In genomic region chr9:98340427-98340826, GRCm38 (mm10) we compare ENCODE assay signal across 21 mouse cellular contexts. TPM values are rescaled to one million over a fixed set of nuclear protein-coding genes. Genes with fewer than 3 reads are reported as not detected.
DNase-seq lines count a peak whose midpoint lies in the region; ATAC-seq and TF ChIP-seq lines count a peak whose summit lies in the region.
"Had no signal": no experiment of that assay in that cellular context is flagged by ENCODE, and none has a peak within 500 bp of the region (broad histone marks: within the 10 kb centered on the region; RNA-seq: fewer than 3 reads in every experiment).

No protein-coding gene starts in this region.

- DNase-seq in heart, adult 18-20 months: no peak
- peak; percentile 21 to 24 for DNase-seq in kidney, adult 8-10 months
- peak; percentile 25 for DNase-seq in kidney, postnatal 0 days (ENCODE audit: low spot score)
- DNase-seq in kidney, postnatal 36 days: peak; percentile 34 to 46
- no peak for DNase-seq in spleen, adult 12 weeks (ENCODE audit: low spot score)
- no peak for DNase-seq in liver, embryonic 11.5 days (ENCODE audit: low spot score)
- DNase-seq: adrenal gland, postnatal 10 days; B cell, adult 2 months; cerebellum, adult 11-12 months; cerebellum, adult 9-10 months; cerebellum, postnatal 36 days; heart, adult 2 months had no signal

- no peaks in the 10 kb centered on the region for H3K9me3 ChIP-seq in heart, embryonic 15.5 days (replicated peaks)
- H3K9me3 ChIP-seq in kidney, postnatal 0 days (replicated peaks; ENCODE audit: low read length): no peaks in the 10 kb centered on the region
- H3K9me3 ChIP-seq in liver, embryonic 11.5 days (ENCODE audit: control insufficient read depth, low read length): no peaks in the 10 kb centered on the region
- H3K9me3 ChIP-seq: embryonic facial prominence, embryonic 13.5 days; forebrain, embryonic 10.5 days; G1E; hindbrain, embryonic 10.5 days had no signal

- no peak overlapping the region for H3K27ac ChIP-seq in heart, embryonic 15.5 days
- peak overlapping the region; percentile 19; the same call in 1 of the 2 replicates for H3K27ac ChIP-seq in kidney, postnatal 0 days
- H3K27ac ChIP-seq in liver, embryonic 11.5 days (ENCODE audit: low read depth, low read length): no peak overlapping the region
- H3K27ac ChIP-seq: embryonic facial prominence, embryonic 13.5 days; forebrain, embryonic 10.5 days; heart, adult 2 months; hindbrain, embryonic 10.5 days; hindbrain, embryonic 14.5 days had no signal

- no peak overlapping the region for H3K9ac ChIP-seq in heart, embryonic 15.5 days
- H3K9ac ChIP-seq in kidney, postnatal 0 days (ENCODE audit: low read depth, low read length): no peak overlapping the region
- H3K9ac ChIP-seq in liver, embryonic 11.5 days (ENCODE audit: low read depth, low read length): no peak overlapping the region
- H3K9ac ChIP-seq: embryonic facial prominence, embryonic 13.5 days; hindbrain, embryonic 14.5 days had no signal

- H3K4me1 ChIP-seq in heart, embryonic 15.5 days (replicated peaks): 0 out of 2 replicates have a peak, but pooled peaks cover 4% of the 10 kb centered on the region
- no peaks in the 10 kb centered on the region for H3K4me1 ChIP-seq in kidney, postnatal 0 days (replicated peaks; ENCODE audit: insufficient read depth, low read length)
- no peaks in the 10 kb centered on the region for H3K4me1 ChIP-seq in liver, embryonic 11.5 days (replicated peaks; ENCODE audit: control insufficient read depth, insufficient read depth, low read length)

- ATAC-seq in heart, embryonic 15.5 days (replicated peaks; ENCODE audit: insufficient number of reproducible peaks, insufficient read depth, low FRiP score, low read depth): 0 out of 2 replicates have a peak, but pooled peaks have one; percentile 10
- ATAC-seq in kidney, postnatal 0 days (replicated peaks; ENCODE audit: low FRiP score, low read depth): peak; percentile 75
- no peak for ATAC-seq in liver, embryonic 11.5 days (replicated peaks; ENCODE audit: low FRiP score)
- ATAC-seq: CD4-positive, CD25-positive, alpha-beta regulatory T cell, adult 4 months; forebrain, embryonic 14.5 days had no signal

- no peaks in the 10 kb centered on the region for H3K36me3 ChIP-seq in heart, embryonic 15.5 days
- H3K36me3 ChIP-seq in kidney, postnatal 0 days (ENCODE audit: insufficient read depth, low read length): no peaks in the 10 kb centered on the region
- 0 out of 2 replicates have a peak, but pooled peaks cover 2% of the 10 kb centered on the region for H3K36me3 ChIP-seq in liver, embryonic 11.5 days (ENCODE audit: control insufficient read depth, insufficient read depth, low read length)
- H3K36me3 ChIP-seq: embryonic facial prominence, embryonic 13.5 days; forebrain, embryonic 10.5 days; hindbrain, embryonic 10.5 days had no signal

- no peaks in the 10 kb centered on the region for H3K27me3 ChIP-seq in heart, embryonic 15.5 days
- no peaks in the 10 kb centered on the region for H3K27me3 ChIP-seq in kidney, postnatal 0 days (ENCODE audit: insufficient read depth, low read length)
- no peaks in the 10 kb centered on the region for H3K27me3 ChIP-seq in liver, embryonic 11.5 days (replicated peaks; ENCODE audit: control insufficient read depth, insufficient read depth, low read length)
- H3K27me3 ChIP-seq: embryonic facial prominence, embryonic 13.5 days had no signal

- TF ChIP-seq CTCF in kidney, postnatal 0 days (IDR thresholded peaks at IDR 0.05; ENCODE audit: low read depth): no peak

- H3K4me2 ChIP-seq in heart, embryonic 15.5 days: no peak overlapping the region
- no peak overlapping the region for H3K4me2 ChIP-seq in kidney, postnatal 0 days (ENCODE audit: low read length)
- H3K4me2 ChIP-seq in liver, embryonic 11.5 days: no peak overlapping the region
- H3K4me2 ChIP-seq: embryonic facial prominence, embryonic 13.5 days; heart, embryonic 11.5 days; hindbrain, embryonic 14.5 days had no signal

- H3K4me3 ChIP-seq in heart, embryonic 15.5 days: no peak overlapping the region
- no peak overlapping the region for H3K4me3 ChIP-seq in kidney, postnatal 0 days (replicated peaks; ENCODE audit: low read depth, low read length)
- no peak overlapping the region for H3K4me3 ChIP-seq in liver, embryonic 11.5 days (ENCODE audit: low read depth, low read length)
- H3K4me3 ChIP-seq: embryonic facial prominence, embryonic 13.5 days; forebrain, embryonic 10.5 days; heart, adult 2 months; hindbrain, embryonic 10.5 days had no signal

- WGBS in heart, embryonic 15.5 days: 66% methylated on average over 4 of the region's 4 CpGs
- WGBS in kidney, postnatal 0 days: 54% methylated on average over 4 of the region's 4 CpGs
- WGBS in liver, embryonic 11.5 days: 75% methylated on average over 4 of the region's 4 CpGs

RNA-seq across cellular contexts. Expression of gene Nmnat3, which starts 53.2 kb away (rescaled TPM):
- 10.2 and 12.5 TPM in 2 replicates for polyA plus RNA-seq in heart, embryonic 15.5 days (2015; fragmentation: Nextera tagmentation; extraction: Ambion mirVana)
- total RNA-seq in heart, adult 18-20 months (2021): 10 to 100 TPM; 19.5 to 19.6 TPM
- 15.1 and 15.6 TPM in 2 replicates for polyA plus RNA-seq in kidney, postnatal 0 days (2015; fragmentation: Nextera tagmentation; extraction: Ambion mirVana)
- polyA plus RNA-seq in liver, embryonic 11.5 days (2014; fragmentation: Nextera tagmentation; extraction: Ambion mirVana): 35.9 and 36.6 TPM in 2 replicates

Comparison
In these comparisons a context has a peak if more than half of its experiments do, and no peak if none do; other contexts are left out.
1. DNase-seq: peak in kidney, adult 8-10 months (2 of 2), kidney, postnatal 0 days (single experiment) and kidney, postnatal 36 days (2 of 2); none in heart, adult 18-20 months (0 of 2), spleen, adult 12 weeks (single experiment) and liver, embryonic 11.5 days (single experiment).